Comparison of ENCODE assay signal across 28 mouse cellular contexts in the genomic region with DNA sequence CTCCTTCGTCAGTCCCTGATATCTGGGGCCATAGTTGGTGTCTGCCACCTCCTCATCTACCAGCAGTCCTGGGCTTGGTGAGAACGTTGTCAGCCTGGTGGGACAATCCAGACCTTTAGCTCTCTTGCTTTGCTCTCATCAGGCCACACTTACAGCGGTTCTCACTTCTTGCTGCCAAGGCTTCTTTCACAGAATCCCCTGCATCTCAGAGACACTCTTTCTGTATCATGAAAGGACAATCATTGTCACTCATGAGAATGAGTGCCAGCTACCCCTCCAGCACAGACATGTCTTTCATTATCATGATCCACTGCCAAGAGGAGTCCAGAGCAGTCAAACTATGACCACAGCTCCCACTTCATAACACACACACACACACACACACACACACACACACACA. TPM values are rescaled to one million over a fixed set of nuclear protein-coding genes. Genes with fewer than 3 reads are reported as not detected.
A peak's percentile ranks its signal among the peaks of the same experiment; 100 is the strongest.
DNase-seq lines count a peak whose midpoint lies in the region; ATAC-seq and TF ChIP-seq lines count a peak whose summit lies in the region.
"Had no signal": no experiment of that assay in that cellular context is flagged by ENCODE, and none has a peak within 500 bp of the region (broad histone marks: within the 10 kb centered on the region; RNA-seq: fewer than 3 reads in every experiment).

No protein-coding gene starts in this region.

- no peaks in the 10 kb centered on the region for H3K36me3 ChIP-seq in heart, embryonic 16.5 days (ENCODE audit: control insufficient read depth, insufficient read depth)
- H3K36me3 ChIP-seq in lung, embryonic 15.5 days = no peaks in the 10 kb centered on the region
- H3K36me3 ChIP-seq in lung, postnatal 0 days (ENCODE audit: insufficient read depth, low read length) = no peaks in the 10 kb centered on the region
- H3K36me3 ChIP-seq: embryonic facial prominence, embryonic 13.5 days; embryonic facial prominence, embryonic 15.5 days; forebrain, embryonic 10.5 days; forebrain, embryonic 12.5 days had no signal

- TF ChIP-seq CTCF in lung, adult 2 months (IDR thresholded peaks at IDR 0.05; ENCODE audit: insufficient read depth, low read length) = no peak
- TF ChIP-seq CTCF in lung, postnatal 0 days (IDR thresholded peaks at IDR 0.05) = no peak

- no peak overlapping the region for H3K27ac ChIP-seq in heart, embryonic 16.5 days (ENCODE audit: low read length)
- no peak overlapping the region for H3K27ac ChIP-seq in lung, embryonic 15.5 days
- no peak overlapping the region for H3K27ac ChIP-seq in lung, postnatal 0 days (ENCODE audit: low read length)
- H3K27ac ChIP-seq: embryonic facial prominence, embryonic 13.5 days; embryonic facial prominence, embryonic 15.5 days; forebrain, embryonic 10.5 days; forebrain, embryonic 12.5 days had no signal

- no peak for DNase-seq in heart, postnatal 25 days (ENCODE audit: low spot score)
- DNase-seq in lung, adult 2 months = no peak
- peak; percentile 45 for DNase-seq in lung, postnatal 0 days (ENCODE audit: low spot score)
- no peak for DNase-seq in lung, postnatal 25 days (ENCODE audit: low spot score)
- DNase-seq: adrenal gland, adult 2 months; adrenal gland, postnatal 10 days; adrenal gland, postnatal 25 days; cerebellum, adult 11 months; cerebellum, adult 18-20 months; cerebellum, adult 8-10 months; cerebellum, adult 9-11 months; cerebellum, postnatal 14 days; cerebellum, postnatal 36 days; embryo, embryonic 11 days had no signal

- no peak overlapping the region for H3K4me2 ChIP-seq in heart, embryonic 16.5 days (ENCODE audit: low read depth, low read length)
- no peak overlapping the region for H3K4me2 ChIP-seq in lung, embryonic 15.5 days
- no peak overlapping the region for H3K4me2 ChIP-seq in lung, postnatal 0 days (replicated peaks; ENCODE audit: low read depth, low read length)
- H3K4me2 ChIP-seq: embryonic facial prominence, embryonic 13.5 days; embryonic facial prominence, embryonic 15.5 days; forebrain, embryonic 12.5 days had no signal

- H3K9ac ChIP-seq in heart, embryonic 16.5 days (ENCODE audit: low read length) = no peak overlapping the region
- no peak overlapping the region for H3K9ac ChIP-seq in lung, embryonic 15.5 days
- no peak overlapping the region for H3K9ac ChIP-seq in lung, postnatal 0 days (replicated peaks; ENCODE audit: low read depth)
- H3K9ac ChIP-seq: embryonic facial prominence, embryonic 13.5 days; embryonic facial prominence, embryonic 15.5 days; forebrain, embryonic 12.5 days had no signal

- H3K9me3 ChIP-seq in heart, embryonic 16.5 days (replicated peaks; ENCODE audit: control insufficient read depth, low read length) = no peaks in the 10 kb centered on the region
- H3K9me3 ChIP-seq in lung, embryonic 15.5 days = no peaks in the 10 kb centered on the region
- H3K9me3 ChIP-seq in lung, postnatal 0 days (ENCODE audit: low read length) = no peaks in the 10 kb centered on the region
- H3K9me3 ChIP-seq: embryonic facial prominence, embryonic 13.5 days; embryonic facial prominence, embryonic 15.5 days; forebrain, embryonic 10.5 days; forebrain, embryonic 12.5 days had no signal

- TF ChIP-seq POLR2A in lung, adult 2 months (IDR thresholded peaks at IDR 0.05; ENCODE audit: borderline replicate concordance, extremely low read depth, low read depth, low read length) = no peak

- H3K4me3 ChIP-seq in heart, embryonic 16.5 days (ENCODE audit: low read length) = no peak overlapping the region
- no peak overlapping the region for H3K4me3 ChIP-seq in lung, embryonic 15.5 days
- no peak overlapping the region for H3K4me3 ChIP-seq in lung, adult 2 months (replicated peaks; ENCODE audit: extremely low read depth, low read depth, low read length)
- no peak overlapping the region for H3K4me3 ChIP-seq in lung, postnatal 0 days (ENCODE audit: low read depth, low read length)
- H3K4me3 ChIP-seq: embryonic facial prominence, embryonic 13.5 days; embryonic facial prominence, embryonic 15.5 days; erythroblast, embryonic 14.5 days; forebrain, embryonic 10.5 days; forebrain, embryonic 12.5 days had no signal

- intact Hi-C loops in heart, postnatal 25 days (cut with DNase I) = no loop called here

- 58% methylated on average over 3 of the region's 3 CpGs for WGBS in heart, embryonic 16.5 days
- WGBS in lung, embryonic 15.5 days = 46% methylated on average over 3 of the region's 3 CpGs
- WGBS in lung, adult 2 months = 66% methylated on average over 3 of the region's 3 CpGs
- WGBS in lung, postnatal 0 days = 57% methylated on average over 3 of the region's 3 CpGs

- ATAC-seq in heart, embryonic 16.5 days (replicated peaks; ENCODE audit: extremely low read depth, insufficient read depth, low FRiP score) = 0 out of 2 replicates have a peak, but pooled peaks have one; percentile 18
- ATAC-seq in lung, embryonic 15.5 days (ENCODE audit: borderline replicate concordance, extremely low read depth, low FRiP score, low TSS enrichment) = peak; percentile 52; the same call in 1 of the 2 replicates
- ATAC-seq in lung, postnatal 0 days = peak; percentile 65
- ATAC-seq: forebrain, embryonic 14.5 days had no signal

- H3K27me3 ChIP-seq in heart, embryonic 16.5 days (ENCODE audit: control insufficient read depth, insufficient read depth, low read length) = no peaks in the 10 kb centered on the region
- H3K27me3 ChIP-seq in lung, embryonic 15.5 days = no peaks in the 10 kb centered on the region
- no peaks in the 10 kb centered on the region for H3K27me3 ChIP-seq in lung, postnatal 0 days (replicated peaks; ENCODE audit: insufficient read depth, low read length)
- H3K27me3 ChIP-seq: embryonic facial prominence, embryonic 13.5 days; embryonic facial prominence, embryonic 15.5 days; forebrain, embryonic 12.5 days had no signal

- TF ChIP-seq EP300 in lung, postnatal 0 days (IDR thresholded peaks at IDR 0.05) = no peak

- H3K4me1 ChIP-seq in heart, embryonic 16.5 days (ENCODE audit: control insufficient read depth, insufficient read depth, low read length) = no peaks in the 10 kb centered on the region
- H3K4me1 ChIP-seq in lung, embryonic 15.5 days = no peaks in the 10 kb centered on the region
- H3K4me1 ChIP-seq in lung, adult 2 months (ENCODE audit: control insufficient read depth, insufficient read depth, low read length) = no peaks in the 10 kb centered on the region
- H3K4me1 ChIP-seq in lung, postnatal 0 days (ENCODE audit: insufficient read depth, low read depth, low read length) = no peaks in the 10 kb centered on the region
- H3K4me1 ChIP-seq: embryonic facial prominence, embryonic 13.5 days; embryonic facial prominence, embryonic 15.5 days; forebrain, embryonic 10.5 days; forebrain, embryonic 12.5 days had no signal

RNA-seq across cellular contexts. Expression of gene Clpb, which starts 19.6 kb away (rescaled TPM):
- polyA plus RNA-seq in heart, embryonic 16.5 days (2015; fragmentation: Nextera tagmentation; extraction: Ambion mirVana) = 48.2 and 56.9 TPM in 2 replicates
- 10 to 100 TPM; 59.7 to 62.6 TPM for total RNA-seq in heart, postnatal 25 days (2021)
- polyA plus RNA-seq in lung, embryonic 15.5 days (2015; fragmentation: Nextera tagmentation; extraction: Ambion mirVana) = 60.0 and 64.9 TPM in 2 replicates
- polyA plus RNA-seq in lung, adult 2 months (2012; rRNA removed) = 11.9 and 15.5 TPM in 2 replicates
- 21.1 and 23.4 TPM in 2 replicates for polyA plus RNA-seq in lung, postnatal 0 days (2015; fragmentation: Nextera tagmentation; extraction: Ambion mirVana)

RNA-seq across cellular contexts. Expression of gene Art2b, which starts 58.5 kb away (rescaled TPM):
- 0.07 TPM in 1 of 2 replicates, not detected in the other for polyA plus RNA-seq in heart, embryonic 16.5 days (2015; fragmentation: Nextera tagmentation; extraction: Ambion mirVana)
- total RNA-seq in heart, postnatal 25 days (2021) = not detected
- not detected in 2 replicates for polyA plus RNA-seq in lung, embryonic 15.5 days (2015; fragmentation: Nextera tagmentation; extraction: Ambion mirVana)
- 0.42 and 1.0 TPM in 2 replicates for polyA plus RNA-seq in lung, adult 2 months (2012; rRNA removed)
- not detected in 2 replicates for polyA plus RNA-seq in lung, postnatal 0 days (2015; fragmentation: Nextera tagmentation; extraction: Ambion mirVana)
- total RNA-seq: adrenal gland, adult 2 months; adrenal gland, postnatal 25 days; common myeloid progenitor, adult 5-6 weeks; ES-E14; MEL had no signal
- polyA plus RNA-seq: adrenal gland, adult 2 months; brain, embryonic 14.5 days; C2C12; embryonic facial prominence, embryonic 11.5 days; embryonic facial prominence, embryonic 13.5 days; embryonic facial prominence, embryonic 15.5 days; erythroblast, embryonic 14.5 days; forebrain, embryonic 10.5 days; forebrain, embryonic 12.5 days; forebrain, embryonic 14.5 days had no signal
